Mouse (Mus musculus) forebrain, embryonic 16.5 days (tissue): ENCODE data around the gene Mpv17. TPM values are rescaled to one million over a fixed set of nuclear protein-coding genes. Genes with fewer than 3 reads are reported as not detected.
A peak's percentile ranks its signal among the peaks of the same experiment; 100 is the strongest.

Experiments used
- ATAC-seq: fragments of 200-750 bp; cut with Nextera tagmentation; 2 replicates; pipeline ENCODE4 v1.8.0; 2017; ENCODE audit warnings: mild to moderate bottlenecking, moderate library complexity
- H3K27ac ChIP-seq: fragments of 300-500 bp; sonication (generic); 2 replicates; pipeline ENCODE4 v1.5.1; 2014; ENCODE audit warnings: low read length, control low read depth
- H3K27me3 ChIP-seq: fragments of 300-500 bp; sonication (generic); replicated peaks from 2 replicates; pipeline ENCODE4 v1.6.1; 2014; ENCODE audit warnings: low read length; ENCODE audit not compliant: control insufficient read depth, insufficient read depth
- H3K36me3 ChIP-seq: fragments of 300-500 bp; sonication (generic); 2 replicates; pipeline ENCODE4 v1.6.1; 2014; ENCODE audit not compliant: control insufficient read depth, insufficient read depth
- H3K4me1 ChIP-seq: fragments of 300-500 bp; sonication (generic); replicated peaks from 2 replicates; pipeline ENCODE4 v1.6.1; 2014; ENCODE audit warnings: low read length; ENCODE audit not compliant: control insufficient read depth, insufficient read depth
- H3K4me2 ChIP-seq: fragments of 300-500 bp; sonication (generic); 2 replicates; pipeline ENCODE4 v1.6.1; 2014; ENCODE audit warnings: mild to moderate bottlenecking, low read length, control low read depth
- H3K4me3 ChIP-seq: fragments of 300-500 bp; sonication (generic); replicated peaks from 2 replicates; pipeline ENCODE4 v1.5.1; 2014; ENCODE audit warnings: mild to moderate bottlenecking, low read length, control low read depth
- H3K9ac ChIP-seq: fragments of 300-500 bp; sonication (generic); replicated peaks from 2 replicates; pipeline ENCODE4 v1.6.1; 2014; ENCODE audit warnings: low read depth, low read length, control low read depth
- H3K9me3 ChIP-seq: fragments of 300-500 bp; sonication (generic); 2 replicates; pipeline ENCODE4 v1.6.1; 2016; ENCODE audit warnings: low read length; ENCODE audit not compliant: control insufficient read depth
- WGBS: fragments of 180-500 bp; shearing (Covaris S2); extraction: QIAGEN DNeasy Blood & Tissue Kit; methylation state at CpG from one replicate; pipeline ENCODE4 v1.1.7; 2014; 5-methylcytosine and 5-hydroxymethylcytosine counted together
- polyA plus RNA-seq: library from polyadenylated mRNA; unstranded; fragments of >200 nt; fragmentation: Nextera tagmentation; extraction: Ambion mirVana; gene quantifications from 2 replicates; pipeline ENCODE4 v1.2.1, GENCODE M21; 2015

Mpv17 gene
- polyA plus RNA-seq, 1 experiment from 2014 or later, result 50.1 TPM

DNA sequence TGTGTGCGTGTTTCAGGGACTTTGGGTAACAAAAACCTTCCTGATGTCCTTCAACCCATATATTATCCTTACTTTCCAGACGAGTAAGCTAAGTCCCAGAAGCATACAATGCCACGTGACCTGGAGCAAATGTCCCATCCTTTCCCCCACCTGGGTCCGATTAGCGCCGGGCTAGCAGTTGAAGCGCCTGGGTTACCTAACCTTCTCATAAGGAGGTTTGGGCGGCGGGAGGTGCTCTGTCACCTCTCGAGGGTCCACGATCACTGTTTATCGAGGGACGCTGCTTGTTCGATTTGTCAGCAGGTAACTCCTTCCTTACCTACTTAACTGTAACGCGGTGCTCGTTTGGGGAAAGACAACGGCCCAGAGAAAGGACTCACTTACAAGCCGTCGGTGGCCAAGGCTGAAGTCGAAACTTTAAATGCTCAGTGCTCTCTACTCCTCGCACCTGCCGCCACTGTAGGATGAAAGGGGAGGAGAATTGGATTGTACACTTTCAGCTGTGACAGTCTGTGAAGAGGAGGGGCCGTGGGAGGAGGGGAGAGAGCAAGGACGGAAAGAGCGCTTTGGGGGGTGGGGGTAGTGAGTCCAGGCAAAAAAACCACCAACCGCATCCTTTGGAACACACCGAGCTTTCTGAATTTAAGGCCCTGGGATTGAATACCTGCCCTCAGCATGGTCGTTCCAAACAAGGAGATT lies 59.8 kb downstream of the Mpv17 start:
- peak overlapping the region; percentile 45 for H3K4me3 ChIP-seq
- H3K36me3 ChIP-seq, result no peaks in the 10 kb centered on the region
- no peaks in the 10 kb centered on the region for H3K9me3 ChIP-seq
- no peak for ATAC-seq
- 2% methylated on average over 29 of the region's 29 CpGs for WGBS
- no peak overlapping the region for H3K27ac ChIP-seq
- H3K4me2 ChIP-seq, result peak overlapping the region; percentile 64
- peaks cover 32% of the 10 kb centered on the region for H3K4me1 ChIP-seq
- H3K9ac ChIP-seq, result no peak overlapping the region
- peaks cover 75% of the 10 kb centered on the region for H3K27me3 ChIP-seq

DNA sequence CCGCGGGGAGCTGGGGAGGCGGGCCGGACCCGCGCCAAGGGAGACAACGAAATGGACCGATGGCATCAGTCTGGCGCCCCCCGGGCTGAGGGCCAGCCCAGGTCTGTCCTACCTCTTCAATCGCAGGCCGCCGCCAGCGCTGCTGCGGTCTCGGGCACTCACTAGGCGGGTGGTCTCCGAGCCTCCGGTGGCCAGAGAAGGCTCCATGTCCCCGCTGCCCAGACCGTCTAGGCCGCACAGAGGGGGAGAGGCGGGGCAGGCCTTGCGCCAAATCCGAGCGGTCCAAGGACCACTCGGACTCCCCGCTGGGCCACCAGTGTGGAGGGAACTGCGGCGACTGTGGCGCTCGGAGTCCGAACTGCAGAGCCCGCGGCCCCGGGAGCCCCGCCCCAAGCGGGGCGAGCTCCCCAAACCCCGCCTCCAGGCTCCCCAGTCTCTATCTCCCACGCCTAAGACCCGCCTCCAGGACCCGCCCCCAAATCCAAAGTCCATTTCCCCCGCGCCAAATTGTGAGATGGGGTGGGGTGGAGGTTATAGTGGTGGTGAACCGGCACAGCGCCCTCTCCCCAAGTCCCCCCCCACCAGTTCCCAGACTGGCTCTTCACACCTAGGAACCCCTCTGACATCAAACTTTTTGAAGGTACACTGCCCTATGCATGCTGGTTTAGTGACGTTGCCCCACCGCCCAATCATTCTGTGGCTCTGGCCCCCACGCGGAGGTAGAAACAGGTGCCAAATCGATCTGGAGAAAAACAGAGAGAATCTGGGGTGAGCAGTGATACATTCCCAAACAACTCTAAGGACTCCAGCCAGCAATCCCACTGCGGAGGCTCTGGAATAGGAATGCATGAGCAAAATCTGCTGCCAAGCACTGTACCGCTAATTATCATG lies 60.7 kb downstream of the Mpv17 start:
- no peaks in the 10 kb centered on the region for H3K36me3 ChIP-seq
- peak overlapping the region; percentile 38 for H3K9ac ChIP-seq
- H3K4me2 ChIP-seq, result peak overlapping the region; percentile 64
- H3K4me3 ChIP-seq, result peak overlapping the region; percentile 45
- peak; percentile 47 for ATAC-seq
- under 1% methylated on average over 51 of the region's 54 CpGs for WGBS
- H3K4me1 ChIP-seq, result peaks cover 32% of the 10 kb centered on the region
- no peak overlapping the region for H3K27ac ChIP-seq
- no peaks in the 10 kb centered on the region for H3K9me3 ChIP-seq
- H3K27me3 ChIP-seq, result peaks cover 75% of the 10 kb centered on the region

DNA sequence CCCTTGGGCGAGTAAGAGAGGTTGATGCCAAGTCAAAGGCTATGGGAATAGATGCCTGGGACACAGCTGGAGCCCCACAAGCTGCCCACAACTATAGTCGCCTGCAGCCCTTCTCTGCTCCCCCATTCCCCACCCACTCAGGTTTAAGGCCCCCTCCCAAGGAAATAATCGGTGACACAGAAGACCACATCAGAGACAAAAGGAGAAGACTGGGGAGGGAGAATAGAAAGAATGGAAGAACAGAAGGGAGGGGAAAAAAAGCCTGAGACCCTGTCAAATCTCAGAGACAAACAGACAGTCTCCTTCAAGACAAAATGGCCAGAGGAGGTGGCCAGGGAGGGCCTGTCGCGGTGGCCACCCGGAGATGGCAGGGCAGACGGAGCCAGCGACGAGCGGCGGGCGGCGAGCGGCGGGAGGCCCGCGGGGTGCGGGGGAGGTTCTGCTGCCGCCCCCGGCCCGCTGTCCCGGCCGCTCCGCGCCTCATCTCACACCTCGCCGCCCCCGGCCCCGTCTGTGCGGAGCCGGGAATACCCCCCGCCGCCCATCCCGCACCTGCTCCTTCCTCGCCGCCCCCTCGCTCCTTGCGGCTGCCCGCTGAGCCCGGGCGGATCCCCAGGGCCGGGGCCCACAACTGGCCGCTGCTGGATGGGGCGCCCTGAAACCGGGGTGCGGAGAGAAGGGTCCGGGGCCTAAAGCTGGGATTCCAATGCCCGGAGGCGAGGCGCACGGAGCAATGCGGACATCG lies 61.6 kb downstream of the Mpv17 start:
- ATAC-seq, result no peak
- Histone ChIP-seq H3K9ac (peak overlapping the region; percentile 38; the same call in 1 of the 2 replicates), H3K36me3 (no peaks in the 10 kb centered on the region), H3K27me3 (peaks cover 68% of the 10 kb centered on the region), H3K9me3 (no peaks in the 10 kb centered on the region), H3K4me1 (peaks cover 32% of the 10 kb centered on the region), H3K4me3 (peak overlapping the region; percentile 45), H3K27ac (no peak overlapping the region), H3K4me2 (peak overlapping the region; percentile 64)
- under 1% methylated on average over 49 of the region's 53 CpGs for WGBS

Other genes with a start within 250 kb of the Mpv17 start
- 216 and 217 TPM in 2 replicates for gene Ost4, start 246.5 kb downstream of the Mpv17 start, polyA plus RNA-seq
- gene Emilin1, start 240.8 kb downstream of the Mpv17 start, polyA plus RNA-seq, result 13.5 and 20.5 TPM in 2 replicates
- gene Khk, start 232.8 kb downstream of the Mpv17 start, polyA plus RNA-seq, result 6.3 and 7.7 TPM in 2 replicates
- gene Cgref1, start 208.7 kb downstream of the Mpv17 start, polyA plus RNA-seq, result 15.8 and 29.0 TPM in 2 replicates
- 135 and 140 TPM in 2 replicates for gene Preb, start 193.9 kb downstream of the Mpv17 start, polyA plus RNA-seq
- gene Tcf23, start 185.6 kb downstream of the Mpv17 start, polyA plus RNA-seq, result not detected in 2 replicates
- gene Atraid, start 105.9 kb downstream of the Mpv17 start, polyA plus RNA-seq, result 155 and 158 TPM in 2 replicates
- gene Slc5a6, start 105.3 kb downstream of the Mpv17 start, polyA plus RNA-seq, result 15.7 and 18.2 TPM in 2 replicates
- 19.8 and 20.1 TPM in 2 replicates for gene Cad, start 99.5 kb downstream of the Mpv17 start, polyA plus RNA-seq
- gene Dnajc5g, start 48.0 kb downstream of the Mpv17 start, polyA plus RNA-seq, result not detected in 2 replicates
- gene Slc30a3, start 46.0 kb downstream of the Mpv17 start, polyA plus RNA-seq, result 1.6 and 1.9 TPM in 2 replicates
- not detected in 2 replicates for gene Trim54, start 37.5 kb downstream of the Mpv17 start, polyA plus RNA-seq
- not detected in 2 replicates for gene Ucn, start 15.4 kb downstream of the Mpv17 start, polyA plus RNA-seq
- 1.8 and 2.5 TPM in 2 replicates for gene Gm29609, start 25.7 kb upstream of the Mpv17 start, polyA plus RNA-seq
- 72.1 and 79.4 TPM in 2 replicates for gene Gtf3c2, start 25.9 kb upstream of the Mpv17 start, polyA plus RNA-seq
- 131 and 139 TPM in 2 replicates for gene Snx17, start 39.0 kb upstream of the Mpv17 start, polyA plus RNA-seq
- gene Eif2b4, start 39.2 kb upstream of the Mpv17 start, polyA plus RNA-seq, result 91.0 and 93.4 TPM in 2 replicates
- 13.0 and 14.7 TPM in 2 replicates for gene Zfp513, start 48.1 kb upstream of the Mpv17 start, polyA plus RNA-seq
- 169 and 175 TPM in 2 replicates for gene Ppm1g, start 66.4 kb upstream of the Mpv17 start, polyA plus RNA-seq
- 169 and 170 TPM in 2 replicates for gene Nrbp1, start 86.6 kb upstream of the Mpv17 start, polyA plus RNA-seq
- gene Gm9970, start 87.0 kb upstream of the Mpv17 start, polyA plus RNA-seq, result 0.99 TPM in 1 of 2 replicates, not detected in the other
- gene Krtcap3, start 97.4 kb upstream of the Mpv17 start, polyA plus RNA-seq, result 2.4 and 3.8 TPM in 2 replicates
- 34.2 and 39.4 TPM in 2 replicates for gene Ift172, start 136.9 kb upstream of the Mpv17 start, polyA plus RNA-seq
- gene Fndc4, start 141.8 kb upstream of the Mpv17 start, polyA plus RNA-seq, result 81.8 and 90.6 TPM in 2 replicates
- gene Gckr, start 143.2 kb upstream of the Mpv17 start, polyA plus RNA-seq, result 0.27 TPM in 1 of 2 replicates, not detected in the other